Mouse (Mus musculus) layer of hippocampus, postnatal 36 days (tissue): ENCODE results near the gene Rpe. TPM values are rescaled to one million over a fixed set of nuclear protein-coding genes. Genes with fewer than 3 reads are reported as not detected.
A peak's percentile ranks its signal among the peaks of the same experiment; 100 is the strongest.
"Not testable (repeated sequence)": the region's sequence is repeated elsewhere in the genome, so short reads cannot be mapped to it uniquely, and the experiment has no call there.

ENCODE experiments used
- DNase-seq, 2 experiments: peaks; one replicate each; pipeline ENCODE4 v3.0.0; 2022
- total RNA-seq, 2 experiments: library from RNA; stranded (reverse); gene quantifications; 2 replicates each; pipeline ENCODE4 v1.2.3; 2021

The Rpe gene
- total RNA-seq: 10 to 100 TPM; 38.9 to 39.3 TPM

DNA sequence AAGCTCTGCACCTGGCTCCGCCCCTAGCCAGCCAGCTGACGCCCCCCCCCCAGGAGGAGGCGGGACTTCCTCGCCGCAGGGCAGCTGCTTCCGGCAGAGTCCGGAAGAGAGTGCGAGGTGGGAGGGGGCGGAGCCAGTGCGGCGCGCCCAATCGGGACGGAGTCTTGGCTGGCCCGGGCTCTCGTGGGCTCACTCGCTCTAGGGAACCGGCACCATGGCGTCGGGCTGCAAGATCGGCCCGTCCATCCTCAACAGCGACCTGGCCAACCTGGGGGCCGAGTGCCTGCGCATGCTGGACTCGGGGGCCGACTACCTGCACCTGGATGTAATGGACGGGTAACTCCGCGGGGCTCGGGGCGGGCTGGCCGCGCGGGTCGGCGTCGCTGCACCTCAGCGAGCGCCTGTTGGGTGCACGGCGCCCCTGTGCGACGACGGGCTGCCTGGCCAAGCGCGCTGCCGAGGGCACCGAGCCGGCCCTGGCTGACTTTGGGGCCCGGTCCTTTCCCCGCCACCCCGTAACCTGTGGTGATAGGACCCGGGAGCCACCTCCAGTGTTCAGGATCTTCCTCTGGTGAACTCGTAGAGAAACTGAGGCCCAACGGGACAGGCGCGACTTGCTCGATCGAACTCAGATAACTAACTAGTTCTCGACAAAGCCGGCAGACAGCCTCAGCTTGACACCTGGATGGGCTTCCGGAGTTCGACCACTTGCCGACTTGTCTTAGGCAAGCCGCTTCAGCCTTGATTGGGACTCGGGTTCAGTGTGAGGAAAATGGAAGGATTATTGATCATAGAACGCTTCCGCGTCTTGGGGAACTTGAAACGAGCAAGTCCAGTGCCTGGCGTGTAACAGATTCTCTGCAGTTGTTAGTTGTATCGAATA, at the start of gene Rpe:
Rpe (plus strand) TSS at position 139 of the 883 bp plus-strand sequence.
- peak; percentile 87 to 90 for DNase-seq

DNA sequence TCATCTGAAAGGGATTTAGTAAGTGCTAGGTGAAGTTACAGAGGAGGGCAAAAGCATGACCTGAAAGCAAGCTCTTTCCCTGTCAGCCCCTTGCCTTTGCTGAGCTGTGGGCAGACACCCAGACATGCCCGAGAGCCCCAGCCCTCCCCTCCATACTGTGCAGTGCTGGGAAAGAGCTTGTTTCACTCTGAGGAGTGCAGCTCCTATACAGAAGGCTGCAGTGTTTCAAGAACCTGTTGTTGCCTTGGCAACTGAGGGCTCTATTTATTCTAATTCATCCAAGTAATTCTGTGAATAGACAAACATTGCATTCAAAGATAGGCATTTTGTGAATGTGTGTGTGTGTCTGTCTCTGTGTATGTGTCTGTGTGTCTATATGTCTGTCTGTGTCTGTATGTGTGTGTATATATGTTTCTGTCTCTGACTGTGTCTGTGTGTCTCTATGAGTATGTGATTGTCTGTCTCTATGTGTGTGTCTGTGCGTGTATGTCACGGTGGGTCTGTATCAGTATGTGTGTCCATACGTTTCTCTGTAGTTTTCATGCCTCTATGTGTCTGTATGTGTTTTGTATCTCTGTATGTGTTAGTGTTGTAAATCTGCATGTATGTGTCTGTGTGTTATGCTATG, 45.4 kb upstream of the Rpe start:
- no peak for DNase-seq

DNA sequence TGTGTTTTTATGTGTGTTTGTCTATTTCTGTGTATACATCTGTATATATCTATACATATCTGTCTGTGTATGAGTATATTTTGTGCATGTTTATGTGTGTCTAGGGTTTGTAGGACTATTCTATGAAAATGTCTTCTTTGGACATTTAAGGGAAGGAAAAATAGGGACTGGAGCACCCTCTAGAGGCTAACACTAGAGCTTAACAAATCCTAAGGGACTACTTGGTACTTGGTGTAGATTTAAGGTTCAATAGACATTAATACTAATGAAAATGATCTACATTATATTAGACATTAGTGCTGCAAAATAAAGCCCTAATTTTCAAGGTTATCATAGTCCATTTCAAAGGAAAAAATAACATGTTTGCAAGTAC, 44.9 kb upstream of the Rpe start:
- no peak for DNase-seq

DNA sequence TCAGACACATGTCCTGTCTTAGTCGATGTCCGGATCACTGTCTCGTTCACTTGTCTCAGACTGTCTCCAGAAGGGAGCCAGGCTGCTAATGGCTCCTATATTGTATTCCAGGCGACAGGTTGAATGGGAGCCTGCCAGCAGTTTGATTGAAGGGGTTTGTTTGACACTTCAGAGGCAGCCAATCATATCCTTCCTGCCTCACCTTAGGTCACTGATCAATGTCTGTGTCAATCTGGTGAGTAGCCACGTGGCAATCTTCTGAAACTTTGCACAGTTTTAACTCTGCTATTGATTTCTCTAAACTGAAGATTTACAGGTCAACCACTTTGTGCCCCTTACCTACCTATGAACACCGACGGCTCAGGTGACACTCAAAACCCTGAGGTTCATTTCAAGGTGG, 29.2 kb upstream of the Rpe start:
- DNase-seq: no peak

DNA sequence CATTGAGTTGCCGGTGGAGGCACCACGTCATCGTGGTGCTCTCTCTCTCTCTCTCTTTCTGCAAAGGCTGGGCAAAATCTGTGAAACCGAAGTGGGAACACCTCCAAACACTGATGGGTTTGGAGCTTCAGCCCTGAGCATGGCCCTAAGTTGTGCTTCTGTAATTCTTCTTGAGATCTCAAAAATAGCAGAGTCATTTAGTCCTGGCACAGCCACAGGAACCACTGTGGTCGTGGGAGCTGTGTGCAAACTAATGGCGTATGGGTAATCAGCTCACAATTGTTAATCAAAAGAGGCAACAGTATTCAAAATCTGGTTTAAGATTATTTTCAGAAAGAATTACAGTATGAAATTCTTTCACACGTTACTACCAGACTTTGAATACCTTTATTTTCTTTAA, 27.8 kb upstream of the Rpe start:
- DNase-seq: no peak

DNA sequence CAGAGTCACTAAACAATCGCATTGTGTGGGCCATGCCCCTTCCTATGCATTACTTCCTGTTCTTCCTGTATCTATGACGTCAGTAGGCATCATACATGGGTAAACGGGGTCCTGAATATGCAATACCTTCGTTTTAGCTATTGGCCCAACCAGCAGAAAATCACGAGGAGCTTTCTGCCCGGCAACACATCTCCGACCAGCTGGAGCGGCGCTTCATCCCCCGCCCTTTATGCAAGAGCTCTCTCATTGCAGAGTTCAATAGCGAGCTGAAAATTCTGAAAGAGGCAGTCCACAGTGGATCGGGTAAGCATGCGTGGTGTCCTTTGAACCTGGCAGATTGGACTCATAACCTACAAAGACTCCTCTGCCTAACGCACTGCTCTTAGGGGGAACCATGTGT, 22.7 kb upstream of the Rpe start:
- no peak for DNase-seq

DNA sequence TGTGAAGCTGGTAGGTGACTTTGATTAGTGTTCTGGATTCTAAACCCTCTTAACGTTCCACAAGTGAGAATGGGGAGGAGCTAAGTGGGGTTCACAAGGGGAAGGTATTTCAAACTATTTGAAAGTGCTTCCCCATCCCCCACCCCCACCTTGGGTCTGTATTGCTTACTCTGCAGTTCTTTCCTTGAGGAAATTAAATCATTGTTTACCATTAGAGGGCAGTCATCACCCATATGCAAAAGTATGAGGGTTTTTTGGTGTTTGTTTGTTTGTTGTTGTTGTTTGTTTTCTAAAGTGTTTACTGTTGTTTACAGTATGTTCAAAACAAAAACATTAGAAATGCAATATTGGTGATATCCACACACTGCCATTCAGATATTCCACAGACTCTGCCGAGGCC, 22.0 kb upstream of the Rpe start:
- no peak for DNase-seq

DNA sequence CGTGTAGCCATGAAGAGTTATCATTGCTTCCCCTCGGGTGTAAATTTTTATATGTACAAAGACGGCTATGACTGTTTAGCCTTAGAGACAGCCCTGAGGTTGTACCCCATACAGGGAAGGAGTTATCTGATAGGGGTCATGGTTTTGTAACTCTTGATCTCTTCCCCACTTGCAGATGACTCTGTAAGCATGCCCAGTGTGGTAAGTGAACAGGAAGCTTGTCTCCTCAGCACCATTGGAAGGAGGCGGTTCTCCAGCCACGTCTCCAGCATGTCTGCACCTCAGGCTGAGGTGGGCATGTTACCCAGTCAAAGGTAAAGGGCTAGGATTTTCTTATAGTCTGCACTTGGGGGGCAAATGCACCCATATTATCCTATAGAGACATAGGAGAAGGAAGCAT, 17.7 kb upstream of the Rpe start:
- DNase-seq: no peak

DNA sequence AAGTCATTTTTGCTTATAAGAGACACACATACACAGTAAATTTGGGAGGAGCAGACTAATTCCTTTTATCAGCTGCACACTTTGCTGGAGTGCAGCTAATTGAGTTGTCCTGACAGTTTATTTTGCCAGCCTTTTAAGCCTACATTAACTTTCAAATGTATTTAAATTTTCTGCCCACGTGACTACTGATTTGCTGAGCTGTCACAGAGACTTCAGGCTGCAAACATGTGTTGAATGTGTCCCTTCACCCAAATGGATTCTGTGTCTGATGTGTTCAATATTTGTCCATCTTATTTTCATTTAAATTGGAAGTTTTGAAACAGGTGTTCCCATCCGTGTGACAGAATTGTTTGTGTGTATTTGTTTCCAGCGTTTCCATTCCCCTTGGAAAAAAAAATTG, 8.9 kb upstream of the Rpe start:
- no peak for DNase-seq

DNA sequence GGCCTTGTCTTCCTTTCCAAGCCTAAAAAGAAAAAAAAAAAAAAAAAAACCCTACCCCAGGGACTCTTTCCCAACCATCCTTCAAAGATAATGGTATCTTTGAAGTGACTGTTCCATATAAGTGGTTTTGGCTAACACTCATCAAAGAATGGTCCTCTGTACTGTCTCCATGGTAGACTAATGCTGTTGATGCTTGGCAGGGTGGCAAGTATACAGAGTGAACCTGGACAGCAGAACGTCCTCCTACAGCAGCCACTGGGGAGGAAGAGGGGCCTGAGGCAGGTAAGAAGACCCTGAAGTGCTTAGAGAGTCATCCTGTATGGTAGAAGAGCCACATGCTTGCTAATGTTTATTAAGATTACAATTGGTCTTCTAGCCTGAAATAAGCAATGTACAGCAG, 8.3 kb upstream of the Rpe start:
- no peak for DNase-seq

DNA sequence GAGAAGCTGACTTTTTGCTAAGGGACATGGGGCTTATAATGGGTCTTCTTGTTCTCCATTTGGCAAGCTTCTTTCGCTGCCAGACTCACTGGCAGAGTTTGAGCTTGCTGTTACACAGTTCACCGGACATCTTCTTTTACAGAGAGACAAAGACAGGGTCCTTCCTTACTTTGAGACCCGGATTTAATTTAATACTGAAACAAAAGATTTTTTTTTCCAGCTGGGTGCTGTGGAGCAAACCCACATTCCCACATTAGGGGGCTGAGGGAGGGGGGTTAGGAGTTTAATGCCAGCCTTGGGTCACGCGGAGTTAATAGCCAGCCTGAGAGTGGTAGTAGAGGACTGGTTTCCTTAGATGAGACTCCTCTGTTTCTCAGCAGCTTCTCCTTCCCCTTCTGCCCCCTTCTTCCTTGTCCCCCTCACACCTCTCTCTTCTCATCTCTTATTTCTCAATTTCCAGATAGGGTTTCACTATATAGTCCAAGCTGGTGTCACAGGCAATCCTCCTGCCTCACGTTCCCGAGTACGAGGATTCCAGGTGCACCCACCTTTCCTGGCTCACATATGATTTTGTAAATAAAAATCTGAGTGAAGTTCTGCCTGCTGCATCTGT, 7.7 kb upstream of the Rpe start:
- DNase-seq: no peak

DNA sequence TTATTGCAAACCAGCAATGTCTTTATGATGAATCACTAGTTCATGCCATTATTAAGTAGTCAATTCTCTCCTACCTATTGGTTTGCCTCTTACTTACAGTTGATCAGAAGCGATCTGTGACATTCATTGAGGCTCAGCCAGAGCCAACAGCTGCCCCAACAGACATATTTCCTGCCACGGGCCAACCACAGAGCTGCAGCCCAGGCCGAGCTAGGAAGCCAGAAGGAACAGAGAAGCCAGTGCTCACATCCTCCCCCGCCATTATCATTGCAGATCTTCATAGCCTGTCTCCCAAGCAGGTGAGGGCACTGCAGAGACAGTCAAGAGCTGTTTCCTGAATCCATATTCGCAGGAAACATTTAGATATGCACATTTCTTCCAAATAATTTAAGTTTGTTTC, 6.4 kb upstream of the Rpe start:
- no peak for DNase-seq

DNA sequence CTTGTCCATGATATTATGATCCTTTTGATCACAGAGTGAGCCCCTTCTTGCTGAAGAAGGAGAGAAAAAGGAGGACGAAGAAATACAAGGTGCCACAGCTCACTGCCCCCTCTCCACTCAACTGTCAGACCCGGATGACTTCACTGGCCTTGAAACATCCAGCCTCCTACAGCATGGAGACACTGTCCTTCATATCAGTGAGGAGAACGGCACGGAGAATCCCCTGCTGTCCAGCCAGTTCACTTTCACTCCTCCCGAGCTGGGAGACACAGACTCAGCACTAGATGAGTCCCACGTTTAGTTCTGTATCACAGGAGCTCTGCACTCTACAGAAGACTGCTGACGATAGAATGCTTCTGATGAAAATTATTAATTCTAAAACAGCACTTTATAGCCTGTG, 5.3 kb upstream of the Rpe start:
- no peak for DNase-seq

DNA sequence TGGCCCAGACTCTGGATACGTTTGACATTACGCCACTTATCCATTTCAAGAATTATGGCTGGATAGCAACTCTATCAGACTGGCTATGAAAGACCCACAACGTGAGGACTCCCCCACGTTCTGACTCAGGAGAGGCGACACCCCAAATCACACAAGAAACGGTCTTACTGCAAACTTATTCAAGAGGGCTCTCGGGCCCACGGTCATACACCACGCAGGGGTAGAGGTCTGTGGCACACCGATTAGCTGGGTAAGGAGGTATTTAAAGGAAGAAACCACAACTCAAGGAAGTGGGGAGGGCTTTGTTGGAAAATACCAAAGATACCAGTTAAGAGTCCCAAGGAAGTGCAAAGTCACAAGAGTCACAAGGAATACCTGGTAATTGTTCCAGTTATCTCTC, 1.0 kb upstream of the Rpe start:
- DNase-seq: not testable (repeated sequence)

DNA sequence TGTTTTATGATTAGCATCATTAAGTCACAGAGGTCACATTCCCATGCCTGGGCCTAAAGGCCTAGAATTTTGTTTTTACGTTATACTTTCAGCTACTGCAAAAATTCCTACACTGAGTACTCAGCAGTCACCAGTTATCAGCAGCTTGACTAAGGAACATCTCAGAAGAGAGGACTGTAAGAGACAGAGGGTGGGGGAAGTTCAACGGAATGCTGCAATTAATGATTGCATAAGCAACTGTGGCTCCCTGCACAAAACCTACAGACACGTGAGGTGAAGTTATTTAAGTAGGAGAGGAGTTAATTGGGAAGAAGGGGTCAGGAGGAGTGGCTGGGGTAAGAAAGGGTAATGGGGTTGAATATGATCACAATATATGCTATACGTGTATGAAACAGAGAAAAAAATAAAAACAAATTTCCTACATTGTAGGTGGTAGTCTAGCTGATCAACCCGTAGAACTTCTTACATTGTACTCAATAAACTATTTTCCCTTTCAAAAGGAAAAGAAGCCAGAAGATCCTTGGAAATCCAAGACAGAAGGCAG, 410 bp upstream of the Rpe start:
- no peak for DNase-seq

DNA sequence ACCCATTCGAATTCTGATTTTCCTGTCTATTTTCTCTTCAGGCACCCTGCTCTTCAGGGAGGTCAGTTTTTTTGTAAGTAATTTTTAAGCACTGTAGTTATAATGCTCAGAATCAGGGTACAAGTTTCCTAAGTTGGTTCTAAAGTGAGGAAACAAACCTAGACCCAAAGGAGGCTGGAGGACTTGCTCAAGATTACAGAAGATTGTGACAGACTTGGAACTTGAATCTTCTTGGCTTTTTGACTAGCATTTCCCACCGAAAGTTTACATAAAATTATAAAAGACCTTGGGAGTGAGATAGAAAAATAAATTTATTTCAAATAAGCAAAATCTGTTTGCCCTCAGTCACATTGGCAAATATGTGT, 927 bp downstream of the Rpe start:
- no peak for DNase-seq

DNA sequence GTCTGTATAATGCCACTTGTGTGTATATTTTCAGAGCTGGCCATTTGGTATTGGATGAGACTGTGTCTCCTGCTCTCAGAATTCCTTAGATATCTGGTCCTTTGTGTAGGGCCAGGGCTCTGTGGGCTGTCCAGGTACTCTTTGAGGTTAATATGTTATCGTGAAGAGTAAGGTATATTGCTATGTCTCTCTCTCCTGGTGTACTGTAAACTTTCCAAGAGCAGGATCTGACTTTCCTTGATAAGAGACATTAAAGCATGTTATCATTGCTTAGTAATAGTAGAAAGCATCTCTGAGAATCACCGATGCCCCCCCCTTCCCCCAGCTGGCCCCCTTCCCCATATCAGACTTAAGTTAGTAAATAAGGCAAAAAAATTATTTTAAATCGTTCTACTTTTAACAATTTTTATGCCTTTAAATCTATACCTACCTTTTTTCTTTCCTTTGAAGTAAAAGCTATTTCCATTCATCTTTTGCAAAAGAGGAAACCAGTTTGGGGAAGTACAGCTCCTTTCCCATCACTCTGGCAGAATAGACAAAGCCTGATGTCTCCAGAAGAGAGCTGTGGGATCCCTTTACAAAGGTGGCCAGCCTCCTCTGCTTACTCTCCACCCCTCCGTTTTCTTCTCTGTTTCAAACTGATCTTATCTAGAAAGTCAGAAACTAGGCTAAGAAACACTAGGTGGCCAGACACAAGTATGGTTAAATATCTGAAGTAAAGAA, 2.2 kb downstream of the Rpe start:
- no peak for DNase-seq

DNA sequence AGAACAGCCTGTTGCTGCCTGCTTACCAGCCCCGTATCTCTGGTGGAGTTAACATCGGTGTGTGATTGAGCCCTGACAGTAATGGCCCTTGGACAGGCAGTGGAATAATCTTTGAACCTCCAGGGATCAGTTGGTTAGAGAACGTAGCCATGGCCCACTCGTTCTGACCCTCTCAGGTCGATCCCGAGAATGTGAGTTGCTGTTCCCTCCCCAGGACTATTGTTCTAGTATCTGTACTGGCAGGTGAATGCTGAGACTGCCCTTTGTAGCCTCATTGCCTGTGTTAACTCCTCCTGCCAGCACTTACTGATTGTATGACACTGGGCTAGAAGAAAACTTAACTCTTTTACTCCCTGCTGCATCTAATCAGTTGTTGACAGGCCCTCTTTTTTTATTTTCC, 3.9 kb downstream of the Rpe start:
- no peak for DNase-seq

DNA sequence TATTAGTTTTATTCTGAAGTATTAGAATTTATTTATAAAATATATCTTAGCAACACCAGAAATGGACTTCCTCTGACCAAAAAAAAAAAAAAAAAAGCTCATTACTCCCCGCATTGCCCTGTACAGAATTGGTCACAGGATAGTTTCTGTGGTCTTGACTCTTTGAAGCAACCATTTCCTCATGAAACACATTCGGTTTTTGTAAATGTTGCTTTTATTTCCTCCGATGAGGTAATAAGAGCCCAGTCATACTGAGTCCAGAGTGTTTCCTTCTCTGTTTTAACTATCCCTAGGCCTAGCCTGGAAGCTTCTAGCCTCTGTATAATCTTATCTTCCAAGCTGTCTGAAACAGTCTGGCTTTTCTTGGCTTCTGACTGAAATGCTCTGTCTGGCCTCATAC, 12.2 kb downstream of the Rpe start:
- no peak for DNase-seq

DNA sequence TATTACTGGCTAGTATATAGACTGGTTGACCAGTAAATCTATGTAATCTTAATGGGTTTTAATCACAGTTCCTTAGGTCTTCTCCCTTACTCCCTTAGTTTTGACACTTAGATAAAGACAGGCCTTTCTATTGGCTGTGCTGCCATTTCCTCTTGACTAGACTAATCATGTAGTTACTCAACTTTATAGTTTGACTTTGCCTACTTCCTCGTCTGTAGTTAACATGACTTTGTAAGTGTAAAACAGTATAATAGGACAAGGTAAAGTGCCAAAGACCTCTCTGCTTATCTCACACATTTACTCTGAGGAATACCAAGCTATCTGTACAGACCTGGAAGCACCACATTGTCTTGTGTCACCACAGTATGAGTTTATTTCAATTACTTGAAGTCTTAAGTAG, 29.9 kb downstream of the Rpe start:
- no peak for DNase-seq

DNA sequence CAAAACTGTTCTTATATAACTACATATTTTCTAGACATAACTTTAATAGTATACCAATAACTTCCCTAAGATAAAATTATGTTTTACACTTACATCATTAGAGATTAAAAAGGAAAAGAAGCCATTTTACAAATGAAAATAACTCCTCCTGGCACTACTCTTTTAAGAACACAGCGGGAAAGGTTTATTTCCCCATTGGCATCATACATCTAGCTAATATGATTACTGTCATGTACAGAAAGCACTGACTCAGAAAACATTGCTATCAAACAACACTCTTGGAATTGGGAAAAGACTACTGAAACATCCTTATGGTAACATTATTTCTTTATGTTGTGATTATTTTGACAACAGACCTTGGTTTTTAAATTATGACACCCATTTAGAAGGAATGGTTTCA, 68.1 kb downstream of the Rpe start:
- DNase-seq: no peak
